Mouse (Mus musculus): ENCODE data around the gene Sult1e1. TPM values are rescaled to one million over a fixed set of nuclear protein-coding genes. Genes with fewer than 3 reads are reported as not detected.

The Sult1e1 gene
- not detected in 2 replicates for polyA plus RNA-seq (2015; fragmentation: Nextera tagmentation; extraction: Ambion mirVana)

DNA sequence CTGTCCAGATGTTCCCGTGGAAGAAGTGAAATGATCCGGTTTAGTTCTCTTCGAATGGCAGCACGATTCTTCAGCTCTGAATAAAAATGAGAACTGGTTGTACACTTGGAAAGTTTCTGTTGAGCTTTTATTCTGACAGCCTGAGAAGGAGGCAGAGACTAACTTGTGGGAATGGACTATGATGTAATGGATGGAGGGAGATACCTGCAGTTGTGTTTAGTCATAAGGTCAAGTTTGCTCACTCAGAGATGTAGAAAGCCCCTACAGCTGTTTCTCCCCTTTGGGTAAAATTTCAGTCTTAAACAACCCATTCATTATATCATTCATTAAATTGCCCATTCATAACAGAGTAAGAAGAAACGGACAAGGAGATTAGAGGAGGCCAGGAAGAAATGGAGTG is at the start of gene Sult1e1:
Gene Sult1e1, minus strand, starts transcription at position 101 of the 400 bp plus-strand sequence.
- Histone ChIP-seq H3K4me1 (replicated peaks) (no peaks in the 10 kb centered on the region), H3K36me3 (no peaks in the 10 kb centered on the region), H3K9me3 (no peaks in the 10 kb centered on the region), H3K4me3 (no peak within 1 kb of the TSS), H3K27ac (no peak within 1 kb of the TSS), H3K4me2 (no peak within 1 kb of the TSS), H3K27me3 (no peaks in the 10 kb centered on the region), H3K9ac (no peak within 1 kb of the TSS)
- 86% methylated on average over 5 of the region's 5 CpGs for WGBS
- ATAC-seq (ENCODE audit: low FRiP score), result no peak

DNA sequence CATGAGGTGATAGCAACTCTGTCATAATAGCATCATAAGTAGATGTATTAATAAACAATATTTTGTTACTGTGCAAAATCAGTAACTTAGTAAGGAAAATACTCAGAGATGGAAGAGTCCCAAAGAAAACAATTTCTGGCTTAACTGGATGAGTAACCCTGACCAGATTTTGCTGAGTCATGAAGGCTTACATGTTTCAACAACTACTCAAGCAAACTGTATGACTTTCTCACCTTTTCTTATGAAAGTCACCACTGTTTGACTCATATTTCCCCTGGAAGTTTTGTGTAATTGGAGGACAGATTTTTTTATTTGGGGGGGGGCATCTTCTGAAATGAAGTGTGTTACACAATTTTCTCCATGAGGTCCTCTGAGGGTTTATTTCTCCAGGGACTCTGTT is 31.3 kb upstream of the Sult1e1 start:
- Histone ChIP-seq H3K9me3 (no peaks in the 10 kb centered on the region), H3K27me3 (no peaks in the 10 kb centered on the region), H3K4me3 (no peak overlapping the region), H3K36me3 (no peaks in the 10 kb centered on the region), H3K9ac (no peak overlapping the region), H3K4me1 (replicated peaks) (no peaks in the 10 kb centered on the region), H3K4me2 (no peak overlapping the region), H3K27ac (no peak overlapping the region)
- no peak for ATAC-seq (ENCODE audit: low FRiP score)

DNA sequence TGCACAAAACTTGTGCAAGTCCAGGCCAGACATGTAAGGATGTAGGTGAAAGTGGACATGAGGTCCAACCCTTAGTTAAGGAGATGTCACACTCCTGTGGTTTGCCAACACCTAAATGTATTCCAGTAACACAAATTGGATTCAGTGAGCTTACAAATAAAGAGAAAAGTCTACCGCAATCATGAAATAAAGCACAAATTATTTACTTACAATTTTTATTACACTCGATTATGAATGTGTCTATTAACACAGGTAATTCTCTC is 23.7 kb upstream of the Sult1e1 start:
- no peaks in the 10 kb centered on the region for H3K9me3 ChIP-seq
- no peak overlapping the region for H3K27ac ChIP-seq
- no peak overlapping the region for H3K4me3 ChIP-seq
- H3K36me3 ChIP-seq, result no peaks in the 10 kb centered on the region
- H3K4me2 ChIP-seq, result no peak overlapping the region
- no peaks in the 10 kb centered on the region for H3K4me1 ChIP-seq (replicated peaks)
- no peak overlapping the region for H3K9ac ChIP-seq
- WGBS, result 95% methylated on average over 2 of the region's 2 CpGs
- no peak for ATAC-seq (ENCODE audit: low FRiP score)
- no peaks in the 10 kb centered on the region for H3K27me3 ChIP-seq

DNA sequence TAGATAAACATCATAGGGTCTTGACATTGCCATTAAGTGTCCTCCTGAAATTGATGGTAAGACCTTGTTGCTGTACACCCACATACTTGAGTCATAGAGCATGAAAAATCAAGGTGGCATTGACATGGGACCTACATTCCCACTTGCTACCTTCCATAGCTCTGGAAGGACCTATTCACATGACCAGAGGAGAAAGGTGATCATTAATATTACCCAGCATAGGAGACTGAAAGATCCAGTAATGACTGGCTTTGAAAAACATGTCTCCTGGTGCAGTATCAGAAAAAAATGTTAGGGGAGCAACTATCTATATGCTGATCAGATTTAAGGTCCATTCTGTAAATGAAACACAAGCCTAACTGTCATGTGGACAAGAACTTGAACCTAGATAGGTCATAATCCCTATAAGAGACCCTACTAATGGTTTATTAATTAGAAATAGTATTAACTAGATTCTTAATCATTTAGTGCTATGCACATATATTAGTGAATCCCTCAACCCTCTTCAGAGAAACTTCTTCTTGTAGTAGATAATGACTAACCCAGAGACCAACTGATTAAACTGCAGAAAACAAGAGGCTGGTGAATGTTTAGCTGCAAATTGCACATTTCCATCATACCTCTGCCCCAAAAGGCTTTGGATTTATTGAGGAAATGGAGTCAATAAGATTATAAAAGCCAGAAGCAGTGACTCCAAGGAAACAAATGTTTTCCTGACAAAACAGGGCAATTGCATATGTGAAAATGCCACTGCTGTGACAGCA is 23.2 kb upstream of the Sult1e1 start:
- Histone ChIP-seq H3K9ac (no peak overlapping the region), H3K27me3 (no peaks in the 10 kb centered on the region), H3K27ac (no peak overlapping the region), H3K36me3 (no peaks in the 10 kb centered on the region), H3K4me3 (no peak overlapping the region), H3K4me2 (no peak overlapping the region), H3K4me1 (replicated peaks) (no peaks in the 10 kb centered on the region), H3K9me3 (no peaks in the 10 kb centered on the region)
- ATAC-seq (ENCODE audit: low FRiP score), result no peak

DNA sequence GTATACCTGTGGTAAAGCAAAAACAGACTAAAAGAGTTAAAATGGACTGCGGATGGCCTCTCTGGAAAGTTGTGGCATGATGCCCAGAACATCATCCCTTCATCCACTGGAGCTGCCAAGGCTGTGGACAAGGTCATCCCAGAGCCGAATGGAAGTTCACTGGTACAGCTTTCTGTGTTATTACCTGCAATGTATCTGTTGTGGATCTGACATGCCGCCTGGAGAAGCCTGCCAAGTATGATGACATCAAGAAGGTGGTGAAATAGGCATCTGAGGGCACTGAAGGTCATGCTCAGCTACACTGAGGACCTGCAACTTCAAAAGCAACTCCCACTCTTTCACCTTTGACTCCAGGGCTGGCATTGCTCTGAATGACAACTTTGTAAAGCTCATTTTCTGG is 9.6 kb upstream of the Sult1e1 start:
- Histone ChIP-seq H3K9me3 (no peaks in the 10 kb centered on the region), H3K4me1 (replicated peaks) (no peaks in the 10 kb centered on the region), H3K4me2 (no peak overlapping the region), H3K27me3 (no peaks in the 10 kb centered on the region), H3K27ac (no peak overlapping the region), H3K4me3 (no peak overlapping the region), H3K9ac (no peak overlapping the region), H3K36me3 (no peaks in the 10 kb centered on the region)
- ATAC-seq (ENCODE audit: low FRiP score), result no peak
- WGBS, result 71% methylated on average over 3 of the region's 3 CpGs

DNA sequence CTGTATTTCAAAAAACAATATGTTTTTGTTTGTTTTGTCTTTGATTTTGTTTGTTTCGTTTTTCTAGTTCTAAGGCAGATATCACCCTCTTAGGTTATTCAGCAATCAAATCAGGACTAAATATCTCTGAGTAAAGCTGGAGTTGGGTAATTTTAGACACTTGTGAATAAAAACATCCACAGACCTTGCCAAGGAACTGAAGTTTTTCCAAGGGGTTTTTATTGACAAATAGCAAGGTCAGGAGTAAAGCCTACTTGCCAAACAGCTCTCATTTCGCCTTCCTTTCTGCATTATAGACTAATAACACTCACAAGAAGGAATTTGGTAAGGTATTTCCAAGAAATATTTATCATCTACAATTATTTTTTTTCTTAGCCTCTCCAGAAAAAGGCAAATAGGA is 6.5 kb upstream of the Sult1e1 start:
- no peaks in the 10 kb centered on the region for H3K27me3 ChIP-seq
- no peak overlapping the region for H3K4me2 ChIP-seq
- H3K27ac ChIP-seq, result no peak overlapping the region
- H3K4me3 ChIP-seq, result no peak overlapping the region
- 76% methylated on average over 2 of the region's 2 CpGs for WGBS
- H3K36me3 ChIP-seq, result no peaks in the 10 kb centered on the region
- no peak overlapping the region for H3K9ac ChIP-seq
- H3K9me3 ChIP-seq, result no peaks in the 10 kb centered on the region
- ATAC-seq (ENCODE audit: low FRiP score), result no peak
- H3K4me1 ChIP-seq (replicated peaks), result no peaks in the 10 kb centered on the region

DNA sequence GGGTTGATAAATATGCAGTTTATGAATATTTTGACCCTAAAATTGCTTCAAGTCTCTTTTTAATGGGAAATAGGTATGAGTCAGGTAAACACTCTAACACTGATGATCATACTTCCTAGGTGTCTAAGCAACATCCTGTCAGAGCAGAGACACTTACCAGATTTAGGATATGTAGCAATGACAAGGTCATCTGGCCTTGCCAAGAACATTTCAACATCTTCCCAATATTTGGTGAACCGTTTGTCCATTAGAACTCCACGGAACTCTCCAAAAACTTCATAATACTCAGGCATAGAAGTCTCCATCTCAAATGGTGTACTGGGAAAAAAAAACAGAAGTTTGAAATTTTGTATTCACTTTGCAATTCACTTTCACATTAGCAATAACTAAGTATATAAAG is 1.5 kb downstream of the Sult1e1 start:
- Histone ChIP-seq H3K9me3 (no peaks in the 10 kb centered on the region), H3K4me3 (no peak overlapping the region), H3K27me3 (no peaks in the 10 kb centered on the region), H3K4me1 (replicated peaks) (no peaks in the 10 kb centered on the region), H3K27ac (no peak overlapping the region), H3K36me3 (no peaks in the 10 kb centered on the region), H3K9ac (no peak overlapping the region), H3K4me2 (no peak overlapping the region)
- 84% methylated on average over 2 of the region's 2 CpGs for WGBS
- no peak for ATAC-seq (ENCODE audit: low FRiP score)

DNA sequence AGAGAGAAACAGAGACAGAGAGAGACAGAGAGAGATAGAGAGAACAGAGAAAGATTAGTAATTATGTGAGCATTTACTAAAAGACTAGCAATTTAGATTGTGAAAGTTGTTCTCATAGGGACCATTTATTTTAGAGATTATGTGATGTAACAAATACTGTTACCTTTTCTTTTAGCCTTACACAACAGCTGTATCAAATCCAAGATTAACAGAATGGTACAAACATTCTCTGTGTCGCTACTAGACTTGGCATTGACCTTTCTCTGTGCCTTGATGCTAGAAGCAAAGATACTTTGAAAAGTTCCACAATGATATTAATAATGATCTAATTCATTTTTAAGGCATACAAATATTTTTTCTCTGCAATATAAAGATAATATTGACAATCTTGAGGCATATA is 11.0 kb downstream of the Sult1e1 start:
- H3K36me3 ChIP-seq, result no peaks in the 10 kb centered on the region
- ATAC-seq (ENCODE audit: low FRiP score), result no peak
- no peak overlapping the region for H3K9ac ChIP-seq
- no peaks in the 10 kb centered on the region for H3K27me3 ChIP-seq
- H3K4me1 ChIP-seq (replicated peaks), result no peaks in the 10 kb centered on the region
- 81% methylated on average over 1 of the region's 1 CpGs for WGBS
- H3K9me3 ChIP-seq, result no peaks in the 10 kb centered on the region
- no peak overlapping the region for H3K27ac ChIP-seq
- no peak overlapping the region for H3K4me3 ChIP-seq
- H3K4me2 ChIP-seq, result no peak overlapping the region

DNA sequence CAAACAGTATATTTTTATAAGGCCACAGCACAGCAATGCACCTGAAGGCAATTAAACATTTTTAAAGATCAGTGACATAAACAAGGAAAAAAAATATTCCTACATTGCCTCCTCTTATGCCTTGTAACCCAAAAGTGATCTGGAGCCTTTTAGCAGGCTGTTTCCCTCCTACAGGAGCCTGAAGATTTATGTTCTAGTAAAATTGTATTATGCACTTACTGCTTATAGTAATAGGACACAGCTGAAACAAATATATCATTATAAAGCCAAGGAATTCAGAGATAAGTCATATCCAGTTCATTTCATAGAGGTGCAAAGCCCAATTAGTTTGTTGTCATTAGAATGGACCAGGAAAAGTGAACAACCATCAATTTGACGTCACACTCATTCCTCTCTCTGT is 17.2 kb downstream of the Sult1e1 start:
- Histone ChIP-seq H3K36me3 (no peaks in the 10 kb centered on the region), H3K4me2 (no peak overlapping the region), H3K9ac (no peak overlapping the region), H3K27me3 (no peaks in the 10 kb centered on the region), H3K4me1 (replicated peaks) (no peaks in the 10 kb centered on the region), H3K4me3 (no peak overlapping the region), H3K27ac (no peak overlapping the region), H3K9me3 (no peaks in the 10 kb centered on the region)
- WGBS, result 71% methylated on average over 1 of the region's 1 CpGs
- no peak for ATAC-seq (ENCODE audit: low FRiP score)

DNA sequence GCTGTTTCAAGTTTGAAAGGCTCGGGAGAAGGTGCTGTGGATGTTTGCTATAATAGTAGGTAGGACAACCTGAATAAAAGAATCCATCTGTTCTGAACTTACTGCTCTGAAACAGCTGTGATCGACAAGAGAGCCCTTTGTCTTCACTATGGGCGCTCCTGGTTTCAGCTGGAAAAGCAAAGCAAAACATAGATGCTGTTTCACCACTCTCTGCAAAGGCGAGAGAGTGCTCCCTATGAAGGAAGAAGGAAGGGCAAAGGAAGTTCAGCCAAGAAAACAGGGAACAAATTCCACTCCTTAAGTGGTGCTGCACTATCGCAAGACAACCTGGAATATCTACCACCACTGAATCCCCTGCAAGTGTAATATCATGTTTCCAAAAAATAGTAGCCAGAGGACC is 17.9 kb downstream of the Sult1e1 start:
- ATAC-seq (ENCODE audit: low FRiP score), result no peak
- Histone ChIP-seq H3K9ac (no peak overlapping the region), H3K36me3 (no peaks in the 10 kb centered on the region), H3K27me3 (no peaks in the 10 kb centered on the region), H3K4me1 (replicated peaks) (no peaks in the 10 kb centered on the region), H3K27ac (no peak overlapping the region), H3K9me3 (no peaks in the 10 kb centered on the region), H3K4me3 (no peak overlapping the region), H3K4me2 (no peak overlapping the region)
- 67% methylated on average over 5 of the region's 5 CpGs for WGBS

DNA sequence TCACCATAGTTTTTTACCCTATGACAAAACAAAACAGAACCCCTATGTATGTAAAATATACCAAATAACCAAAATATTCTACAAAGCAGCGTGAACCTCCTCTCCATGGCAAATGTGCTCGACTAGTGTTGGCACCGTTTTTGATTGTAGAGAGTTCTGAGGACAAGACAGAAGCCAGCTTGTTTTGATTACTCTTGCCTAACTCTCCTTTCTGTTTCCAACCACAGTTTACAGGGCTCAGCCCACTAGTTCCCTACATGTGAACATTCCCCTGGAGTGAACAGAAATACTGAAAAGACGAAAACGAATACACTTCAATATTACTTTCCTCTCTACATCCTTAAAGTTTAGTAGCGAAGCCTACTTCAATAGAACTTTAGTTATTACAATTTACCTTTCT is 18.6 kb downstream of the Sult1e1 start:
- H3K4me2 ChIP-seq, result no peak overlapping the region
- H3K9ac ChIP-seq, result no peak overlapping the region
- no peaks in the 10 kb centered on the region for H3K9me3 ChIP-seq
- H3K4me1 ChIP-seq (replicated peaks), result no peaks in the 10 kb centered on the region
- H3K4me3 ChIP-seq, result no peak overlapping the region
- no peak for ATAC-seq (ENCODE audit: low FRiP score)
- no peaks in the 10 kb centered on the region for H3K27me3 ChIP-seq
- H3K27ac ChIP-seq, result no peak overlapping the region
- H3K36me3 ChIP-seq, result no peaks in the 10 kb centered on the region
- WGBS, result 90% methylated on average over 6 of the region's 6 CpGs

DNA sequence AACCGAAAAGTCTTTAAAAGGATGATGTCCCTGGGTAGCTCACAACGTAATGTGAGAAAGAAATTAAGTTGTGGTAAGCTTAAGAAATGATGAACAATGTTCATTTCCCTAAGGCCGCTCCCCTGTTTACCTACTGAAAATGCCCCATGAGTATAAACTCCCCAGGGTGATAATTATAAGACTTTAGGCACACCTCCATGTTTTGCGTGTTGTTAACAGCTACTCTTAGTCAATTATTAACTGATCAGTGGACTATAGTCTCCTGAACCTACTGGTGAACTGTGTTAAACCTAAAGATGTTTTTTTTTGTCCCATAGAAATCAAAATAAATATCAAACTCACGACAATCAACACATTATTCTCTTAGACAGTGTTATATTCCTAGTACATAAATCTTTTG is 22.5 kb downstream of the Sult1e1 start, which contains the start of gene Sult1d1:
Gene Sult1d1, minus strand, starts transcription at position 183 of the 400 bp plus-strand sequence.
- Histone ChIP-seq H3K36me3 (no peaks in the 10 kb centered on the region), H3K9ac (no peak within 1 kb of the TSS), H3K27me3 (no peaks in the 10 kb centered on the region), H3K27ac (no peak within 1 kb of the TSS), H3K4me1 (replicated peaks) (no peaks in the 10 kb centered on the region), H3K4me2 (no peak within 1 kb of the TSS), H3K9me3 (no peaks in the 10 kb centered on the region), H3K4me3 (no peak within 1 kb of the TSS)
- no peak for ATAC-seq (ENCODE audit: low FRiP score)
- 83% methylated on average over 5 of the region's 5 CpGs for WGBS

DNA sequence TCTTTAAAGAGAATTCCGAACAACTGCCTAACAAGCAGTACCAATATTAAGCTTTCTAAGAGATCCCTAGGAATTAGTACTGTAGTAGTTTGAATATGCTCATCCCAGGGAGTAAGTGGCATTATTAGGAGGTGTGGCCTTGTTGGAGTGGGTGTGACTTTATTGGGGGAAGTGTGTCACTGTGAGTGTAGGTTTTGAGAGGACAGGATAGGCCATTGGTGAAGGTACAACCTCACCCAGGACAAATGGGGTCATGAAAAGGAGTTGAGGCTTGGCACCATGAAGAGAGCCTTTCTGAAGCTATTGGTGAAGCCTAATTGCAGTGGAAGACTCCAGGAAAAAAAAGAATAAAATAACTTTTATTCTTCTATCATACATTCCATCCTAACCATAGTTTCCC is 24.1 kb downstream of the Sult1e1 start:
- ATAC-seq (ENCODE audit: low FRiP score), result no peak
- Histone ChIP-seq H3K36me3 (no peaks in the 10 kb centered on the region), H3K9ac (no peak overlapping the region), H3K9me3 (no peaks in the 10 kb centered on the region), H3K27me3 (no peaks in the 10 kb centered on the region), H3K4me1 (replicated peaks) (no peaks in the 10 kb centered on the region), H3K4me3 (no peak overlapping the region), H3K27ac (no peak overlapping the region), H3K4me2 (no peak overlapping the region)
- WGBS, result 92% methylated on average over 1 of the region's 1 CpGs
